Mouse (Mus musculus) neural tube, embryonic 12.5 days (tissue): ENCODE data around the gene Hs3st3b1. TPM values are rescaled to one million over a fixed set of nuclear protein-coding genes. Genes with fewer than 3 reads are reported as not detected.

Experiments used
- ATAC-seq: fragments of 200-750 bp; cut with Nextera tagmentation; 2 replicates; pipeline ENCODE4 v1.8.0; 2017; ENCODE audit warnings: low read depth, mild to moderate bottlenecking, moderate TSS enrichment, moderate library complexity; ENCODE audit not compliant: low FRiP score
- H3K27ac ChIP-seq: fragments of 300-500 bp; sonication (generic); 2 replicates; pipeline ENCODE4 v1.5.1; 2016
- H3K27me3 ChIP-seq: fragments of 300-500 bp; sonication (generic); replicated peaks from 2 replicates; pipeline ENCODE4 v1.6.1; 2016; ENCODE audit warnings: mild to moderate bottlenecking
- H3K36me3 ChIP-seq: fragments of 300-500 bp; sonication (generic); 2 replicates; pipeline ENCODE4 v1.6.1; 2016; ENCODE audit warnings: mild to moderate bottlenecking
- H3K4me1 ChIP-seq: fragments of 300-500 bp; sonication (generic); 2 replicates; pipeline ENCODE4 v1.6.1; 2016
- H3K4me2 ChIP-seq: fragments of 300-500 bp; sonication (generic); replicated peaks from 2 replicates; pipeline ENCODE4 v1.6.1; 2016; ENCODE audit warnings: mild to moderate bottlenecking
- H3K4me3 ChIP-seq: fragments of 300-500 bp; sonication (generic); 2 replicates; pipeline ENCODE4 v1.5.1; 2016
- H3K9ac ChIP-seq: fragments of 300-500 bp; sonication (generic); 2 replicates; pipeline ENCODE4 v1.6.1; 2016; ENCODE audit warnings: mild to moderate bottlenecking
- H3K9me3 ChIP-seq: fragments of 300-500 bp; sonication (generic); 2 replicates; pipeline ENCODE4 v1.6.1; 2016; ENCODE audit warnings: mild to moderate bottlenecking
- WGBS: fragments of 180-500 bp; shearing (Covaris S2); methylation state at CpG from one replicate; pipeline ENCODE4 v1.1.7; 2016; 5-methylcytosine and 5-hydroxymethylcytosine counted together
- polyA plus RNA-seq: library from polyadenylated mRNA; unstranded; fragments of >200 nt; fragmentation: Nextera tagmentation; extraction: Ambion mirVana; gene quantifications from 2 replicates; pipeline ENCODE4 v1.2.1, GENCODE M21; 2016

Hs3st3b1 gene
- polyA plus RNA-seq, 1 experiment from 2014 or later: 10.2 TPM

DNA sequence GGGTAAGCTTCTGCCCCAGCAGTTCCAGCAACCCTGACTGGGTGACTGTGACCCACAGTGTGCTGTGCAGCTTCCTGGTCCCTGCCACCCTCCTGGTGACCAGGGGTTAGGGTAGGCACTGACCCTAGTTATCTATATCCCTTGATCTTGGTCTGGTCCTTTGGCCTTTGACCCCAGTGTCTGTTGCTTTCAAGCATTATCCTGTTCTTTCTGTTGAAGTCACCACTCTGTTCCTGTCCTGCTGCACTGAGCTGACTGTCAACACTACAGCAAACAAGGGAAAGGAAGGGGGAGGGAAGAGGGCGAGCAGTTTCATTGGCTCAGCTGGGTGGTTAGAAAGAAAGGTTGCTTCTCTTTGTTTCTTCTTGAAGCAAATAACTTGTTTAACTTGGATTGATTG is 60.1 kb downstream of the Hs3st3b1 start:
- Histone ChIP-seq H3K9ac (no peak overlapping the region), H3K27ac (no peak overlapping the region), H3K36me3 (no peaks in the 10 kb centered on the region), H3K4me2 (no peak overlapping the region), H3K9me3 (no peaks in the 10 kb centered on the region), H3K27me3 (no peaks in the 10 kb centered on the region), H3K4me1 (no peaks in the 10 kb centered on the region), H3K4me3 (no peak overlapping the region)
- ATAC-seq: no peak
- 19% methylated on average over 1 of the region's 1 CpGs for WGBS

DNA sequence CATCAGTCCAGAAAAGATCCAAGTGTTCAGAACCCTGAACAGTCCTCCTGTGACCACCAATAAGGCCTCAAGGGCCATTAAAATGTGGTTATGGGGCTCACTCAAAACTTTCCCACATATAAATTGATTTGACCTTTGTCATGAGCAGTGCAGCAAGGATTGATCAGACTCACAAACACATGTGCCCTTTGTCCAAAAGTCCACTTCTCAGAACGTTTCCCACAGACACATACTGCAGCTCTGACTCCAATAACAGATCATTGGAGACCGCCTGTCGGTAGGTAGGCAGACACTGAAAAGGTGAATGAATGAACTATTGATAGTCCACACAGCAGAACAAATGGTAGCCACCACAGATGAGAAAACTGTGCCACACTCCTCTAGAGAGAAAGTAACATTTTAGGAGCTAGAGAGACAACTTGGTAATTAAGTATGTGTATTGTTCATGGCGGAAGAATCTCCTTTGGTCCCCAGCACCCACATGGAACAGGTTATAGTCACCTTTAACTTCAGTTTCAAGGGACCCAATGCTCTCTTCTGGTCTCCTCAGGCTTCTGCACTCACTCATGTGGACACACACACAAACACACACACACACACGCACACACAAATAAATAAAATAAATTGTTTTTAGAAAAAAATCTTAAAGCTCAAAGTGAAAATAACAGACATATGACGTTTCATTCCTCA is 70.9 kb downstream of the Hs3st3b1 start:
- Histone ChIP-seq H3K4me3 (no peak overlapping the region), H3K27me3 (no peaks in the 10 kb centered on the region), H3K36me3 (no peaks in the 10 kb centered on the region), H3K9ac (no peak overlapping the region), H3K9me3 (no peaks in the 10 kb centered on the region), H3K27ac (no peak overlapping the region), H3K4me2 (no peak overlapping the region), H3K4me1 (no peaks in the 10 kb centered on the region)
- WGBS: 78% methylated on average over 6 of the region's 6 CpGs
- no peak for ATAC-seq

DNA sequence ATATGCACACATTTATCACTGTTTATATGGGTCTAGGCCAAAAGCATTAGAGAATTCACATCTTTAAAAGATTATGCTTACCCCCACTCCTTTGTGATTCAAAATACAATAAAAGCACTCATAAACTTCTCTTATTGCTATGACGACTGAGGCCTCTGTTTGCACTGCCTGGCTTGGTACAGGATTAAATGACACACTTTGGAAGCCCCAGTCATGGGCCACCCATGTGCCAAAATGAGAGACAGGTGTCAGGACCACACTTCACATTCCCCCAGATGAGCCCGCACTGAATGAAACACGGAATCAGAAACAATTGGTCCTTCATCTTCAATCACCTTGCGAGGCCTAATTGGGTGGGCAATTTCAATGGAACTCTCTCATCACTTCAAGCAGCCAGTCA is 71.8 kb downstream of the Hs3st3b1 start:
- Histone ChIP-seq H3K4me1 (no peaks in the 10 kb centered on the region), H3K36me3 (no peaks in the 10 kb centered on the region), H3K4me2 (no peak overlapping the region), H3K27me3 (no peaks in the 10 kb centered on the region), H3K4me3 (no peak overlapping the region), H3K9ac (no peak overlapping the region), H3K27ac (no peak overlapping the region), H3K9me3 (no peaks in the 10 kb centered on the region)
- no peak for ATAC-seq
- WGBS: 71% methylated on average over 4 of the region's 4 CpGs

DNA sequence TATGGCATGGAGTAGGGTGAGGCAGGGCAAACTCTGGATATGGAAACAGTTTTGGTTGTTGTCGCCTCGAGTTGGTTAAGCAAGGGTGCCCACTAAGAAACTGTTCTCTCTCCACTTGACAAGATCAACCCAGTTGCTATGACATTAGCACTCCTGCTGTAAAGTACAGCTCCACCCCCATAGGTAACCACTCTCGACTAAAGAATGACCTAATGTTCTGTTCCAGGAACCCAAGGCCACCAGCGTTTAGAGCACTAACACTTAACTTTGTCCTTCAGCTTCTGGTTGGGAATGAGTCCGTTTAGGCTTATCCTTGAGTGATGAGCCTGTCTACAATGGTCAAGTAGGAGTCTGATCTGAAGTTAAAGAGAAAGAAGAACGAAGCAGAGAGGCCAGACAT is 76.7 kb downstream of the Hs3st3b1 start:
- Histone ChIP-seq H3K27me3 (no peaks in the 10 kb centered on the region; the same call in 1 of the 2 replicates), H3K27ac (no peak overlapping the region), H3K9ac (no peak overlapping the region), H3K4me1 (peaks cover 6% of the 10 kb centered on the region), H3K4me2 (no peak overlapping the region), H3K9me3 (no peaks in the 10 kb centered on the region), H3K36me3 (no peaks in the 10 kb centered on the region), H3K4me3 (no peak overlapping the region)
- no CpG with 5 or more reads among the region's 6 CpGs for WGBS
- no peak for ATAC-seq

DNA sequence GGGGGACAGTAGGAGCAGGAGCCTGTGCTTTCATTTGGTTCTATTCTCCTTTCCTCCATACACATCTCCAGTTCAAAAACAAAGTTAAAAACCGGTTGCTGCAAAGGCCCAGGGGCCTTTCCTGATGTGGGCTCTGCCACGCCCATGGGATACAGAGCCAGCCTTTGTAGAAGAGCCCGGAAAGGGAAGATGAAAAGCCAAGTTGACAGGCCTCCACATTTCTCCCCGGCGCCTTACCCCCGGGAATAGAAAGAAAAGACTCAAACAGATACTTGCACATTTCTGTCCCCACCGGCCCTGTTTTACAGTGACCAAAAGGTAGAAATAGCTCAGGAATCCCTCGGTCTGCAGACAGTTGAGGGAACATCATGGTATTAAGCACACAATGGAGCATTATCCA is 77.4 kb downstream of the Hs3st3b1 start:
- H3K9me3 ChIP-seq: no peaks in the 10 kb centered on the region
- H3K4me3 ChIP-seq: no peak overlapping the region
- no peak overlapping the region for H3K9ac ChIP-seq
- no peaks in the 10 kb centered on the region; the same call in 1 of the 2 replicates for H3K27me3 ChIP-seq
- H3K4me1 ChIP-seq: peaks cover 6% of the 10 kb centered on the region
- no peak for ATAC-seq
- H3K4me2 ChIP-seq: no peak overlapping the region
- H3K27ac ChIP-seq: no peak overlapping the region
- no peaks in the 10 kb centered on the region for H3K36me3 ChIP-seq
- WGBS: 40% methylated on average over 8 of the region's 8 CpGs

DNA sequence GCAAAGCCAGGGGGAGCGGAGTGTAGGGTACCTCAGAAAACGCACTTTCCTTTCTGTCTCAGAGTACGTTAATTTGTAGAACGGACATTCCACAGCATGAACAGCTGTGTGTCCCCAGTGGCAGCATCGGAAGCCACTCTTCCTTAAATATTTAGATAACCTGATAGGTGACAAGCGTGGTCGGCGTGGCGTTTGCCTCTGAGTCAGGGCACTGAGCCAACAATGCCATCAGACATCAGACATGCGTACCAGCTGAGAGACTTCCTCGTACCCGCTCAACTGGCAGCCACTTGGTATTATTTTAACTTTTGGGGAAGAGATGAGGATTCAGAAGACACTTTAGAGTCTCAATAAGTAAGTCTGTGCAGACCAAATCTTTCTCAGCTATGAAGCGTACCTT is 84.6 kb downstream of the Hs3st3b1 start:
- ATAC-seq: no peak
- Histone ChIP-seq H3K4me2 (no peak overlapping the region), H3K9me3 (no peaks in the 10 kb centered on the region), H3K4me3 (no peak overlapping the region), H3K36me3 (no peaks in the 10 kb centered on the region), H3K27me3 (no peaks in the 10 kb centered on the region; the same call in 1 of the 2 replicates), H3K9ac (no peak overlapping the region), H3K4me1 (no peaks in the 10 kb centered on the region), H3K27ac (no peak overlapping the region)
- WGBS: 81% methylated on average over 13 of the region's 13 CpGs

Other genes with a start within 250 kb of the Hs3st3b1 start
- gene Cox10, start 157.2 kb upstream of the Hs3st3b1 start, polyA plus RNA-seq: 21.9 and 22.8 TPM in 2 replicates